7 mouse cellular contexts compared by ENCODE assay signal in genomic region chr19:9082191-9083009, GRCm38 (mm10). TPM values are rescaled to one million over a fixed set of nuclear protein-coding genes. Genes with fewer than 3 reads are reported as not detected.
A peak's percentile ranks its signal among the peaks of the same experiment; 100 is the strongest.
DNase-seq lines count a peak whose midpoint lies in the region; ATAC-seq and TF ChIP-seq lines count a peak whose summit lies in the region.

No protein-coding gene starts in this region.

- peak; percentile 84 for ATAC-seq in limb, embryonic 12.5 days (ENCODE audit: insufficient number of reproducible peaks, insufficient read depth, low FRiP score, low TSS enrichment, low read depth)
- peak; percentile 85 for ATAC-seq in midbrain, embryonic 14.5 days (ENCODE audit: low FRiP score, low TSS enrichment)

- intact Hi-C loops in heart, adult 2 months (cut with DNase I): loop anchor here (1.0 to 2.0 kb wide), 3 partner anchors 28 to 106 kb away; no protein-coding TSS in a partner anchor

- no peaks in the 10 kb centered on the region for H3K36me3 ChIP-seq in embryonic facial prominence, embryonic 10.5 days (replicated peaks)
- H3K36me3 ChIP-seq in heart, adult 2 months (ENCODE audit: control insufficient read depth, insufficient read depth, low read length): no peaks in the 10 kb centered on the region
- H3K36me3 ChIP-seq in kidney, adult 2 months (ENCODE audit: control insufficient read depth, insufficient read depth, low read length): no peaks in the 10 kb centered on the region
- H3K36me3 ChIP-seq in limb, embryonic 12.5 days: no peaks in the 10 kb centered on the region
- H3K36me3 ChIP-seq in midbrain, embryonic 14.5 days (ENCODE audit: control insufficient read depth, insufficient read depth, low read length): no peaks in the 10 kb centered on the region

- no peaks in the 10 kb centered on the region for H3K9me3 ChIP-seq in embryonic facial prominence, embryonic 10.5 days
- no peaks in the 10 kb centered on the region for H3K9me3 ChIP-seq in limb, embryonic 12.5 days
- H3K9me3 ChIP-seq in midbrain, embryonic 14.5 days (ENCODE audit: control insufficient read depth, low read length): no peaks in the 10 kb centered on the region

- H3K27ac ChIP-seq in embryonic facial prominence, embryonic 10.5 days (replicated peaks): peak overlapping the region; percentile 49; the same call in 1 of the 2 replicates
- H3K27ac ChIP-seq in heart, adult 2 months: peak overlapping the region; percentile 51
- no peak overlapping the region for H3K27ac ChIP-seq in kidney, adult 2 months (ENCODE audit: insufficient read depth, low read depth, low read length)
- H3K27ac ChIP-seq in limb, embryonic 12.5 days: no peak overlapping the region
- H3K27ac ChIP-seq in midbrain, embryonic 14.5 days (replicated peaks; ENCODE audit: low read depth, low read length): no peak overlapping the region

- peak; percentile 93 for DNase-seq in adrenal gland, postnatal 10 days
- peak; percentile 91 for DNase-seq in embryonic facial prominence, embryonic 10.5 days (ENCODE audit: low spot score)
- peak; percentile 90 for DNase-seq in heart, adult 2 months
- DNase-seq in kidney, adult 2 months: peak; percentile 88
- peak; percentile 92 for DNase-seq in midbrain, embryonic 14.5 days
- peak; percentile 65 for DNase-seq in spleen, adult 12 weeks (ENCODE audit: low spot score)

- no peaks in the 10 kb centered on the region for H3K79me2 ChIP-seq in heart, adult 2 months (replicated peaks; ENCODE audit: control insufficient read depth, insufficient read depth, low read length)

- peak; percentile 94 for TF ChIP-seq EP300 in heart, adult 2 months (IDR thresholded peaks at IDR 0.05; ENCODE audit: insufficient read depth, low read depth, low read length)

- peaks cover 20% of the 10 kb centered on the region for H3K4me1 ChIP-seq in embryonic facial prominence, embryonic 10.5 days
- H3K4me1 ChIP-seq in heart, adult 2 months (ENCODE audit: control insufficient read depth, insufficient read depth, low read length): peaks cover 8% of the 10 kb centered on the region
- peaks cover 2% of the 10 kb centered on the region; the same call in 1 of the 2 replicates for H3K4me1 ChIP-seq in kidney, adult 2 months (ENCODE audit: control insufficient read depth, insufficient read depth, low read length)
- peaks cover 3% of the 10 kb centered on the region; the same call in 1 of the 2 replicates for H3K4me1 ChIP-seq in limb, embryonic 12.5 days (replicated peaks)
- H3K4me1 ChIP-seq in midbrain, embryonic 14.5 days (ENCODE audit: control insufficient read depth, insufficient read depth, low read length): no peaks in the 10 kb centered on the region

- TF ChIP-seq CTCF in heart, adult 2 months (IDR thresholded peaks at IDR 0.05): peak; percentile 98
- peak; percentile 91 for TF ChIP-seq CTCF in kidney, adult 2 months (conservative IDR thresholded peaks at IDR 0.05; ENCODE audit: insufficient read depth, insufficient read length, low read depth, low read length)

- TF ChIP-seq POLR2A in heart, adult 2 months (IDR thresholded peaks at IDR 0.05; ENCODE audit: insufficient read depth, low read depth, low read length): 0 out of 2 replicates have a peak, but pooled peaks have one; percentile 38
- TF ChIP-seq POLR2A in kidney, adult 2 months (IDR thresholded peaks at IDR 0.05; ENCODE audit: low read depth, low read length): no peak

- no peaks in the 10 kb centered on the region for H3K27me3 ChIP-seq in embryonic facial prominence, embryonic 10.5 days (replicated peaks; ENCODE audit: low read depth, poor library complexity, severe bottlenecking)
- H3K27me3 ChIP-seq in heart, adult 2 months (ENCODE audit: control insufficient read depth, insufficient read depth, low read length): no peaks in the 10 kb centered on the region
- no peaks in the 10 kb centered on the region for H3K27me3 ChIP-seq in kidney, adult 2 months (replicated peaks; ENCODE audit: control insufficient read depth, insufficient read depth, low read length)
- no peaks in the 10 kb centered on the region for H3K27me3 ChIP-seq in limb, embryonic 12.5 days
- no peaks in the 10 kb centered on the region for H3K27me3 ChIP-seq in midbrain, embryonic 14.5 days (ENCODE audit: control insufficient read depth, insufficient read depth, low read length)

- H3K9ac ChIP-seq in heart, adult 2 months (ENCODE audit: low read depth, low read length): no peak overlapping the region; the same call in 1 of the 2 replicates
- 0 out of 2 replicates have a peak overlapping the region, but pooled peaks have one; percentile 23 for H3K9ac ChIP-seq in limb, embryonic 12.5 days (replicated peaks)
- no peak overlapping the region for H3K9ac ChIP-seq in midbrain, embryonic 14.5 days (replicated peaks; ENCODE audit: low read length)

- H3K4me2 ChIP-seq in limb, embryonic 12.5 days: peak overlapping the region; percentile 37
- H3K4me2 ChIP-seq in midbrain, embryonic 14.5 days (ENCODE audit: low read length): peak overlapping the region; percentile 33

- H3K4me3 ChIP-seq in embryonic facial prominence, embryonic 10.5 days: peak overlapping the region; percentile 34; the same call in 1 of the 2 replicates
- no peak overlapping the region for H3K4me3 ChIP-seq in heart, adult 2 months
- H3K4me3 ChIP-seq in kidney, adult 2 months (ENCODE audit: insufficient read depth, low read depth, low read length): no peak overlapping the region; the same call in 1 of the 2 replicates
- peak overlapping the region; percentile 10; the same call in 1 of the 2 replicates for H3K4me3 ChIP-seq in limb, embryonic 12.5 days (replicated peaks)
- H3K4me3 ChIP-seq in midbrain, embryonic 14.5 days (replicated peaks; ENCODE audit: low read depth, low read length): no peak overlapping the region

- WGBS in embryonic facial prominence, embryonic 10.5 days: 19% methylated on average over 23 of the region's 23 CpGs
- WGBS in heart, adult 2 months: 14% methylated on average over 23 of the region's 23 CpGs
- WGBS in kidney, adult 2 months: 12% methylated on average over 23 of the region's 23 CpGs
- WGBS in limb, embryonic 12.5 days: 16% methylated on average over 23 of the region's 23 CpGs
- WGBS in midbrain, embryonic 14.5 days: 18% methylated on average over 23 of the region's 23 CpGs

RNA-seq across cellular contexts. Expression of gene Scgb1a1, which starts 5.4 kb away (rescaled TPM):
- total RNA-seq in adrenal gland, postnatal 10 days (2021): 1 to 10 TPM in 1 of 2 experiments, not detected in 1; 3.9 TPM
- polyA plus RNA-seq in embryonic facial prominence, embryonic 10.5 days (2016; fragmentation: Nextera tagmentation; extraction: Ambion mirVana): not detected in 2 replicates
- under 1 TPM in 1 of 2 experiments, not detected in 1; 0.73 TPM for total RNA-seq in heart, adult 2 months (2021)
- 0.50 and 2,957 TPM in 2 replicates for polyA plus RNA-seq in heart, adult 2 months (2012; rRNA removed)
- 0.22 TPM in 1 of 2 replicates, not detected in the other for polyA plus RNA-seq in kidney, adult 2 months (2012; rRNA removed)
- polyA plus RNA-seq in limb, embryonic 12.5 days (2016; fragmentation: Nextera tagmentation; extraction: Ambion mirVana): not detected in 2 replicates
- not detected in 2 replicates for polyA plus RNA-seq in midbrain, embryonic 14.5 days (2014; fragmentation: Nextera tagmentation; extraction: Ambion mirVana)

RNA-seq across cellular contexts. Expression of gene Asrgl1, which starts 53.0 kb away (rescaled TPM):
- 10 to 100 TPM; 18.1 TPM for total RNA-seq in adrenal gland, postnatal 10 days (2021)
- polyA plus RNA-seq in embryonic facial prominence, embryonic 10.5 days (2016; fragmentation: Nextera tagmentation; extraction: Ambion mirVana): 15.6 and 18.4 TPM in 2 replicates
- 10 to 100 TPM; 28.2 to 31.1 TPM for total RNA-seq in heart, adult 2 months (2021)
- 8.8 and 11.5 TPM in 2 replicates for polyA plus RNA-seq in heart, adult 2 months (2012; rRNA removed)
- polyA plus RNA-seq in kidney, adult 2 months (2012; rRNA removed): 1.9 and 3.5 TPM in 2 replicates
- 23.2 and 24.0 TPM in 2 replicates for polyA plus RNA-seq in limb, embryonic 12.5 days (2016; fragmentation: Nextera tagmentation; extraction: Ambion mirVana)
- polyA plus RNA-seq in midbrain, embryonic 14.5 days (2014; fragmentation: Nextera tagmentation; extraction: Ambion mirVana): 15.0 and 17.5 TPM in 2 replicates

Comparison
In these comparisons a context has a peak if more than half of its experiments do, and no peak if none do; other contexts are left out.
1. H3K27ac ChIP-seq: peak in embryonic facial prominence, embryonic 10.5 days (single experiment) and heart, adult 2 months (single experiment); none in kidney, adult 2 months (single experiment), limb, embryonic 12.5 days (single experiment) and midbrain, embryonic 14.5 days (single experiment).
2. H3K4me3 ChIP-seq: peak in embryonic facial prominence, embryonic 10.5 days (single experiment) and limb, embryonic 12.5 days (single experiment); none in heart, adult 2 months (single experiment), kidney, adult 2 months (single experiment) and midbrain, embryonic 14.5 days (single experiment).
3. Peak in every context shown above with its lines, with median percentiles within 50 percentile points of each other: DNase-seq.